Mouse (Mus musculus) forebrain, embryonic 11.5 days (tissue): ENCODE data around the gene Spon2. TPM values are rescaled to one million over a fixed set of nuclear protein-coding genes. Genes with fewer than 3 reads are reported as not detected.

Experiments
- ATAC-seq: fragments of 200-750 bp; cut with Nextera tagmentation; replicated peaks from 2 replicates; pipeline ENCODE4 v1.8.0; 2017; ENCODE audit warnings: moderate TSS enrichment; ENCODE audit not compliant: low FRiP score
- DNase-seq: peaks from one replicate; pipeline ENCODE4 v3.0.0-alpha.2; 2017; ENCODE audit warnings: low spot score
- H3K27ac ChIP-seq: fragments of 300-500 bp; sonication (generic); 2 replicates; pipeline ENCODE4 v1.5.1; 2014; ENCODE audit warnings: low read depth, low read length
- H3K27me3 ChIP-seq: fragments of 300-500 bp; sonication (generic); 2 replicates; pipeline ENCODE4 v1.6.1; 2014; ENCODE audit warnings: mild to moderate bottlenecking, low read length, mixed read lengths; ENCODE audit not compliant: control insufficient read depth, insufficient read depth
- H3K36me3 ChIP-seq: fragments of 300-500 bp; sonication (generic); 2 replicates; pipeline ENCODE4 v1.6.1; 2014; ENCODE audit warnings: mild to moderate bottlenecking, low read length, moderate library complexity, mixed read lengths; ENCODE audit not compliant: control insufficient read depth, insufficient read depth
- H3K4me1 ChIP-seq: fragments of 300-500 bp; sonication (generic); replicated peaks from 2 replicates; pipeline ENCODE4 v1.6.1; 2014; ENCODE audit warnings: low read length, mixed read lengths; ENCODE audit not compliant: control insufficient read depth, insufficient read depth
- H3K4me2 ChIP-seq: fragments of 300-500 bp; sonication (generic); 2 replicates; pipeline ENCODE4 v1.6.1; 2014; ENCODE audit warnings: low read depth, mild to moderate bottlenecking, low read length, moderate library complexity, mixed read lengths; ENCODE audit not compliant: severe bottlenecking
- H3K4me3 ChIP-seq: fragments of 300-500 bp; sonication (generic); 2 replicates; pipeline ENCODE4 v1.5.1; 2014; ENCODE audit warnings: low read depth, low read length
- H3K9ac ChIP-seq: fragments of 300-500 bp; sonication (generic); 2 replicates; pipeline ENCODE4 v1.6.1; 2014; ENCODE audit warnings: low read length
- H3K9me3 ChIP-seq: fragments of 300-500 bp; sonication (generic); 2 replicates; pipeline ENCODE4 v1.6.1; 2016; ENCODE audit warnings: low read length, mixed read lengths; ENCODE audit not compliant: control insufficient read depth
- WGBS: fragments of 180-500 bp; shearing (Covaris S2); extraction: QIAGEN DNeasy Blood & Tissue Kit; methylation state at CpG from one replicate; pipeline ENCODE4 v1.1.7; 2014; 5-methylcytosine and 5-hydroxymethylcytosine counted together
- polyA plus RNA-seq: library from polyadenylated mRNA; unstranded; fragments of >200 nt; fragmentation: Nextera tagmentation; extraction: Ambion mirVana; gene quantifications from 2 replicates; pipeline ENCODE4 v1.2.1, GENCODE M21; 2014

Gene Spon2
- polyA plus RNA-seq, 1 experiment from 2014 or later, result 2.3 TPM

GRCm38 (mm10) chr5:33208533-33209245, 9.6 kb downstream of the Spon2 start:
- H3K4me3 ChIP-seq, result no peak overlapping the region
- no peak for ATAC-seq
- H3K36me3 ChIP-seq, result no peaks in the 10 kb centered on the region
- H3K27me3 ChIP-seq, result no peaks in the 10 kb centered on the region
- 80% methylated on average over 14 of the region's 14 CpGs for WGBS
- no peak overlapping the region for H3K9ac ChIP-seq
- H3K4me1 ChIP-seq, result no peaks in the 10 kb centered on the region
- H3K9me3 ChIP-seq, result no peaks in the 10 kb centered on the region
- H3K4me2 ChIP-seq, result no peak overlapping the region
- DNase-seq, result peak; percentile 9
- H3K27ac ChIP-seq, result no peak overlapping the region

- Histone ChIP-seq H3K27ac (no peak overlapping the region), H3K4me1 (no peaks in the 10 kb centered on the region), H3K9me3 (no peaks in the 10 kb centered on the region), H3K9ac (no peak overlapping the region), H3K27me3 (no peaks in the 10 kb centered on the region), H3K4me3 (no peak overlapping the region), H3K4me2 (no peak overlapping the region), H3K36me3 (no peaks in the 10 kb centered on the region)
- DNase-seq (peak; percentile 27), ATAC-seq (no peak)
- WGBS, result 51% methylated on average over 9 of the region's 9 CpGs
Observed at GRCm38 (mm10) chr5:33207136-33207535, 11.1 kb downstream of the Spon2 start.

- DNase-seq, result peak; percentile 37
- Histone ChIP-seq H3K4me2 (no peak overlapping the region), H3K4me1 (no peaks in the 10 kb centered on the region), H3K36me3 (no peaks in the 10 kb centered on the region), H3K27ac (no peak overlapping the region), H3K4me3 (no peak overlapping the region), H3K9ac (no peak overlapping the region), H3K9me3 (no peaks in the 10 kb centered on the region), H3K27me3 (no peaks in the 10 kb centered on the region)
- 87% methylated on average over 7 of the region's 7 CpGs for WGBS
- no peak for ATAC-seq
Observed at GRCm38 (mm10) chr5:33206328-33206727, 11.9 kb downstream of the Spon2 start.

GRCm38 (mm10) chr5:33204284-33204683, 14.0 kb downstream of the Spon2 start:
- WGBS, result 84% methylated on average over 7 of the region's 7 CpGs
- no peaks in the 10 kb centered on the region for H3K9me3 ChIP-seq
- no peaks in the 10 kb centered on the region for H3K4me1 ChIP-seq
- H3K4me2 ChIP-seq, result no peak overlapping the region
- no peaks in the 10 kb centered on the region for H3K27me3 ChIP-seq
- H3K9ac ChIP-seq, result no peak overlapping the region
- DNase-seq (no peak), ATAC-seq (no peak)
- no peak overlapping the region for H3K27ac ChIP-seq
- no peak overlapping the region for H3K4me3 ChIP-seq
- H3K36me3 ChIP-seq, result no peaks in the 10 kb centered on the region

- H3K4me2 ChIP-seq, result peak overlapping the region; percentile 16; the same call in 1 of the 2 replicates
- WGBS, result 19% methylated on average over 9 of the region's 9 CpGs
- 0 out of 2 replicates have a peak, but pooled peaks have one; percentile 53 for ATAC-seq
- no peak overlapping the region for H3K27ac ChIP-seq
- H3K4me1 ChIP-seq, result no peaks in the 10 kb centered on the region
- H3K9me3 ChIP-seq, result no peaks in the 10 kb centered on the region
- H3K4me3 ChIP-seq, result no peak overlapping the region
- no peaks in the 10 kb centered on the region for H3K27me3 ChIP-seq
- no peak overlapping the region for H3K9ac ChIP-seq
- no peaks in the 10 kb centered on the region for H3K36me3 ChIP-seq
- peak; percentile 85 for DNase-seq
Observed at GRCm38 (mm10) chr5:33203691-33204242, 14.5 kb downstream of the Spon2 start.

GRCm38 (mm10) chr5:33203171-33203565, 15.1 kb downstream of the Spon2 start:
- no peak overlapping the region for H3K4me2 ChIP-seq
- ATAC-seq, result no peak
- H3K27ac ChIP-seq, result no peak overlapping the region
- WGBS, result 88% methylated on average over 6 of the region's 6 CpGs
- no peaks in the 10 kb centered on the region for H3K27me3 ChIP-seq
- no peak overlapping the region for H3K4me3 ChIP-seq
- H3K9ac ChIP-seq, result no peak overlapping the region
- no peak for DNase-seq
- no peaks in the 10 kb centered on the region for H3K36me3 ChIP-seq
- no peaks in the 10 kb centered on the region for H3K4me1 ChIP-seq
- H3K9me3 ChIP-seq, result no peaks in the 10 kb centered on the region

GRCm38 (mm10) chr5:33202516-33203170, 15.6 kb downstream of the Spon2 start:
- Histone ChIP-seq H3K4me2 (no peak overlapping the region), H3K27ac (no peak overlapping the region), H3K36me3 (no peaks in the 10 kb centered on the region), H3K27me3 (no peaks in the 10 kb centered on the region), H3K9ac (no peak overlapping the region), H3K9me3 (no peaks in the 10 kb centered on the region), H3K4me1 (no peaks in the 10 kb centered on the region), H3K4me3 (no peak overlapping the region)
- WGBS, result 87% methylated on average over 13 of the region's 13 CpGs
- ATAC-seq (no peak), DNase-seq (no peak)

GRCm38 (mm10) chr5:33201697-33202096, 16.6 kb downstream of the Spon2 start:
- no peaks in the 10 kb centered on the region for H3K9me3 ChIP-seq
- no peak overlapping the region for H3K4me3 ChIP-seq
- no peak overlapping the region for H3K9ac ChIP-seq
- WGBS, result 81% methylated on average over 13 of the region's 13 CpGs
- no peaks in the 10 kb centered on the region for H3K27me3 ChIP-seq
- no peak for ATAC-seq
- H3K4me1 ChIP-seq, result no peaks in the 10 kb centered on the region
- H3K36me3 ChIP-seq, result no peaks in the 10 kb centered on the region
- no peak overlapping the region for H3K27ac ChIP-seq
- no peak overlapping the region for H3K4me2 ChIP-seq
- no peak for DNase-seq
